Mouse (Mus musculus) lung, postnatal 0 days (tissue): ENCODE results near the gene Dcaf7.
A peak's percentile ranks its signal among the peaks of the same experiment; 100 is the strongest.

Source experiments
- CTCF ChIP-seq: IDR thresholded peaks from 2 replicates; pipeline ENCODE4 v1.5.1; 2016; ENCODE audit warnings: antibody characterized with exemption, mild to moderate bottlenecking
- EP300 ChIP-seq: IDR thresholded peaks from 2 replicates; pipeline ENCODE4 v1.6.1; 2016; ENCODE audit warnings: antibody characterized with exemption, mild to moderate bottlenecking, control low read depth

DNA sequence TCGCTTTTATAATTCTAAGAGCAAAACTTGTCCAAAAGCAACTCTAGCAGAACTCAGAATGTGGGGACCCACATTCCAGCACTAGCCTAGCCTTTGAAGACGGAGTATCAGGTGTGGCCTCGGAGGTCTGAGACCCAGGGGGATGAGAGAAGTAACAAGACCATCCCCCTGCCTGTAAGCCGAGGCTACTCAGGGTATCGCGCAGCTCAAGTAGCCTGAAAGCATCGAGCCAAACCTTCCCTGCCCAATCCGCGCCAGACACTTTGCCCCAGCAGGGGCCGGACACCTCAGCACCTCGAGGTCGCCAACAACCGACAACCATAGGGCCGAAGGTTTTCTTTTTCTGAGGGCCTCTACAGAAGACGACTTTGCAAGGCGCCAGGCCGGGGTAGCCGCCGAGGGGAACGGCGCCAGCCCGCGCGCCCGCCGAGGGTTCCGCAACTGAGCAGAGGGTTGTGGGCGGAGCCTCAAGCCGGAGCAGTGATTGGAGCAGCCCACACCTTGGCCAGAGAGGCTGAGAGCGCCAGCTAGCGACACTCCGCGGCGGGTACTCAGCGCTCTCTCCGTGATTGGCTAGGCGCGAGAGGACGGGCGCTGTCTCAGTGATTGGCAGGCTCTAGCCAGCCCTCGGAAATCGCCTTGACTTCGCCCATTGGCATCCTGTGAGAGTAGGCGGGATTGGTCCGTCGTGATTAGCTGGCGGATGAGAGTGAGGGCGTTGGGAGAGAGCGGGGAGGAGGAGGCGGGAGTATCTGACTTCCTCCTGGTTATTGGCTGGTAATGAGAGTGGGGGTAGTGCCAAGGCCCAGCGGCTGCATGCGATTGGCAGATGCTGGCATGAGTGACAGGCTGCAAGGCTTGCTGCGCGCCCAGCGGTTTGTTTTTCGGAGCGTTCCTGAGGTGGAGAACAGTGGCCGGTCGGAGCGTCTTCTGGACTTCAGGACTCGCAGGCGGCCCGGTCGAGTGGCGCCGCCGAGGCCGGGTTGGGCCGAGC is 47.3 kb downstream of the Dcaf7 start, which contains the start of gene Map3k3:
- TF ChIP-seq CTCF (peak; percentile 74), EP300 (0 out of 2 replicates have a peak, but pooled peaks have one; percentile 14)
